ENCODE assay signal across 8 mouse cellular contexts in the genomic region with DNA sequence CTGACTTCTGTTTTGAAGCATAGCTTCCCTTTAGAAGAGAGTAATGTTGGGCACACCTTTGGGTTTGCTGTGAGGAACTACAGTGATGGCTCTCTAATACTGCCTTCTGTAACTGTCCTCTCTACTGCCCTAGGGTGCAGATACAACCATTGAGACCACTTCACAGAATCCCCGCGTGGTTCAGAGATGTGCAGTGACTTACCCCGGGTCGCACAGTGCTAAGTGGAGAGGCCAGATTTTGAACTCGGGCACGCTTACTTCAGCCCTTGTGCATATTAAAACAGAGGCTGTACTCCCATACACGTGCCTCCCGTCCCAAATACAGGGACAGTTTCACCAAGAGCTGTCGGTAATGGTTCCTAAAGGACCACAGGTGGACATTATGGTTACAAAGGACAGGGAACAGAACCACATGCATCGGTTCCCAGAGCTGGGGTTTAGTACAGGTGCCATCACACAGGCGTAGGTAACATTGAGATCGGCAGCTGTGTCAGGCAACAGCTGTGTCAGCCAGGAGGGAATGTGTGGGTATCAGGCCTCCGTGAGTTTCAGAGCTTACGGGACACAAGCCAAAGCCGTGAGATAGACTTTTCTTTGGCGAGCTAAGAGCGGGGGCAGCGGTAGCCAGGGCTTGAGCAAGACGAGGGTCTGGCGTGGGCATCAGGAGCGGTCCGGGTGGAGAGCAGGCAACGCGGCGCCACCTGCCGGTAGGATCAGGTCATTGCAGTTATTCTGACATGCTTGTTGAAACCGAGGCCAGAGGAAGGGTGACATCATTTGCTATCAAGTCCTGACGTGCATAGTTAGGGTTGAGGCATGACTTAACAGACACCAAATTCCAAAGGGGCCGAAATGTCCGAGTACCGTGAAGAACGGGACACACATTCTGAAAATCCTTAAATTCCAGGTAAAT.
A peak's percentile ranks its signal among the peaks of the same experiment; 100 is the strongest.
DNase-seq lines count a peak whose midpoint lies in the region; ATAC-seq lines count a peak whose summit lies in the region.

No protein-coding gene starts in this region.

- no peak overlapping the region for H3K27ac ChIP-seq in embryonic facial prominence, embryonic 11.5 days (replicated peaks; ENCODE audit: low read depth, low read length)
- no peak overlapping the region for H3K27ac ChIP-seq in intestine, embryonic 16.5 days (ENCODE audit: low read length)
- no peak overlapping the region; the same call in 1 of the 2 replicates for H3K27ac ChIP-seq in midbrain, embryonic 10.5 days (replicated peaks)

- ATAC-seq in embryonic facial prominence, embryonic 11.5 days (replicated peaks; ENCODE audit: insufficient number of reproducible peaks, low FRiP score, low TSS enrichment, low read depth) = peak; percentile 40
- peak; percentile 73 for ATAC-seq in intestine, embryonic 16.5 days

- 6% methylated on average over 32 of the region's 32 CpGs for WGBS in embryonic facial prominence, embryonic 11.5 days
- 7% methylated on average over 32 of the region's 32 CpGs for WGBS in intestine, embryonic 16.5 days
- WGBS in midbrain, embryonic 10.5 days = 8% methylated on average over 32 of the region's 32 CpGs

- 0 out of 2 replicates have a peak, but pooled peaks cover 2% of the 10 kb centered on the region for H3K27me3 ChIP-seq in embryonic facial prominence, embryonic 11.5 days (ENCODE audit: control insufficient read depth, insufficient read depth, low read length)
- no peaks in the 10 kb centered on the region for H3K27me3 ChIP-seq in intestine, embryonic 16.5 days (replicated peaks; ENCODE audit: control insufficient read depth, insufficient read depth, low read length)
- H3K27me3 ChIP-seq in midbrain, embryonic 10.5 days (ENCODE audit: low read depth, poor library complexity, severe bottlenecking) = peaks cover 20% of the 10 kb centered on the region

- H3K4me3 ChIP-seq in embryonic facial prominence, embryonic 11.5 days (ENCODE audit: low read depth, low read length) = 0 out of 2 replicates have a peak overlapping the region, but pooled peaks have one; percentile 7
- H3K4me3 ChIP-seq in intestine, embryonic 16.5 days (ENCODE audit: low read length) = peak overlapping the region; percentile 35
- H3K4me3 ChIP-seq in midbrain, embryonic 10.5 days = peak overlapping the region; percentile 46

- peak overlapping the region; percentile 53 for H3K4me2 ChIP-seq in embryonic facial prominence, embryonic 11.5 days (ENCODE audit: low read depth, low read length)
- peak overlapping the region; percentile 63 for H3K4me2 ChIP-seq in intestine, embryonic 16.5 days (ENCODE audit: low read depth, low read length)

- H3K4me1 ChIP-seq in embryonic facial prominence, embryonic 11.5 days (ENCODE audit: control insufficient read depth, insufficient read depth, low read length) = no peaks in the 10 kb centered on the region
- no peaks in the 10 kb centered on the region for H3K4me1 ChIP-seq in intestine, embryonic 16.5 days (ENCODE audit: control insufficient read depth, insufficient read depth, low read length)
- H3K4me1 ChIP-seq in midbrain, embryonic 10.5 days = peaks cover 15% of the 10 kb centered on the region

- DNase-seq in adrenal gland, postnatal 10 days = peak; percentile 91
- DNase-seq in embryonic facial prominence, embryonic 11.5 days (ENCODE audit: low spot score) = peak; percentile 91
- DNase-seq in gonadal fat pad, adult 2 months (ENCODE audit: low read depth) = peak; percentile 31
- peak; percentile 89 for DNase-seq in left cerebral cortex, postnatal 25 days (ENCODE audit: low spot score in 2 of 2)
- peak; percentile 91 for DNase-seq in midbrain, embryonic 10.5 days (ENCODE audit: low spot score)
- peak; percentile 92 for DNase-seq in right cerebral cortex, postnatal 4 days
- DNase-seq in yolk sac, embryonic 10.5 days (ENCODE audit: low spot score) = peak; percentile 80

- H3K9ac ChIP-seq in embryonic facial prominence, embryonic 11.5 days (replicated peaks; ENCODE audit: low read length) = no peak overlapping the region; the same call in 1 of the 2 replicates
- H3K9ac ChIP-seq in intestine, embryonic 16.5 days (ENCODE audit: low read depth, low read length) = no peak overlapping the region

- intact Hi-C loops in left cerebral cortex, postnatal 25 days (cut with DNase I) = loop anchor here (5.0 kb wide), 2 partner anchors 105 to 875 kb away; a partner anchor contains a TSS

- H3K36me3 ChIP-seq in embryonic facial prominence, embryonic 11.5 days (replicated peaks; ENCODE audit: control insufficient read depth, insufficient read depth, low read depth, low read length) = no peaks in the 10 kb centered on the region
- H3K36me3 ChIP-seq in intestine, embryonic 16.5 days (ENCODE audit: control insufficient read depth, insufficient read depth, low read length) = no peaks in the 10 kb centered on the region
- no peaks in the 10 kb centered on the region for H3K36me3 ChIP-seq in midbrain, embryonic 10.5 days

- H3K9me3 ChIP-seq in embryonic facial prominence, embryonic 11.5 days (replicated peaks; ENCODE audit: control insufficient read depth, low read length) = no peaks in the 10 kb centered on the region
- H3K9me3 ChIP-seq in intestine, embryonic 16.5 days (ENCODE audit: control insufficient read depth, low read length) = no peaks in the 10 kb centered on the region
- no peaks in the 10 kb centered on the region for H3K9me3 ChIP-seq in midbrain, embryonic 10.5 days (replicated peaks)

Comparison
In these comparisons a context has a peak if more than half of its experiments do, and no peak if none do; other contexts are left out.
1. DNase-seq: peak in every context shown above with its lines; median percentile 92 in right cerebral cortex, postnatal 4 days; 91 in adrenal gland, postnatal 10 days; 91 in embryonic facial prominence, embryonic 11.5 days; 91 in midbrain, embryonic 10.5 days; 89 in left cerebral cortex, postnatal 25 days; 80 in yolk sac, embryonic 10.5 days; 31 in gonadal fat pad, adult 2 months.